Mouse (Mus musculus): ENCODE data around the gene Tsr1. TPM values are rescaled to one million over a fixed set of nuclear protein-coding genes. Genes with fewer than 3 reads are reported as not detected.

Gene Tsr1
- polyA plus RNA-seq, 2 experiments from 2014 or later, result 38.4 to 39.2 TPM

DNA sequence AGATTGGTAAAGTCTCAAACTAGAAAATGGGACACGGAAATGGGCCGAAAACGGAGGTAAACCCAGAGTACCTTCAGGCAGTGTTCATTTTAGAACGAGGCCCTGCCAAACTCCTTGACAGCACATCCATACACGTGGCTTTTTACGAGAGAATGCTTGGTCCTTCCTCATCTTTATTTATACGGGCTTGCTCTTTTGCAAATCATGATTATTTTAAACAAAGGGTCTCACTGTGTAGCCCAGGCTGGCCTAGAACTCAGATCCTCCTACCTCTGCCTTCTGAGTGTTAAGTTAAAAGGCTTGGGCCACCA, 601 bp downstream of the Tsr1 start:
- ATAC-seq, result no peak

DNA sequence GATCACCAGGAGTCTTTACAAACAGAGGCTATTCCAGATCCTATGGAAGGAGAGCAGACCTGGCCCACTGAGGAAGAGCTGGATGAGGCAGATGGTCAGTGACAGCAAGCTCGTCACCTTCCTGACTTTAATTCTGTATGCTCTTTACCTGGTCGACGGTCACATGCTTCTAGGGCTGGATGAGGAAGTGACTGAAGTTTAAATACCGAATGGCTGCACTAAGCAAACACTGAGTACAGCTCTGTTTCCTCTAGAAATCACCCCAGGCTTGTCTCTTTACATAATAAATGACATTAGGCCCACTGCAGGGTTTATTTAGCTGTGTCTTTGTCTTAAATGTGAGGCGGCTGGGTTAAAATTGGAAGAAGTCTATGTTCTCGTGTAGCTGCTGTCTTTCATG, 3.7 kb downstream of the Tsr1 start:
- ATAC-seq, result no peak

DNA sequence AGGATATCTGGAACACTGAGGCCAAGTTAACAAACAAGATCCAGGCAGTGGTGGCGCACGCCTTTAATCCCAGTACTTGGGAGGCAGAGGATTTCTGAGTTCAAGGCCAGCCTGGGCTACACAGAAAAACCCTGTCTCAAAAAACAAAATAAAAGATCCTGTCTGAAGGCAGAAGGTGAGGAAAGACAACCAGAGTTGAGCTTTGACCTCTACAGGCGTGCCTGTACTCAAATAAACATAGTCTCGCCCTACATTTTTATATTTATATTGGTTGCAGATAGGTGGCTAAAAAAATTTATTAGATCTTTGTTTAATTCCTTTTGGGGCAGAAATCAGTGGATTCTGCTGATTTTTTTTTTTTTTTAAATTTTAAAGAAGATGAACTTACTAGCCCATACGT, 4.5 kb downstream of the Tsr1 start:
- no peak for ATAC-seq

DNA sequence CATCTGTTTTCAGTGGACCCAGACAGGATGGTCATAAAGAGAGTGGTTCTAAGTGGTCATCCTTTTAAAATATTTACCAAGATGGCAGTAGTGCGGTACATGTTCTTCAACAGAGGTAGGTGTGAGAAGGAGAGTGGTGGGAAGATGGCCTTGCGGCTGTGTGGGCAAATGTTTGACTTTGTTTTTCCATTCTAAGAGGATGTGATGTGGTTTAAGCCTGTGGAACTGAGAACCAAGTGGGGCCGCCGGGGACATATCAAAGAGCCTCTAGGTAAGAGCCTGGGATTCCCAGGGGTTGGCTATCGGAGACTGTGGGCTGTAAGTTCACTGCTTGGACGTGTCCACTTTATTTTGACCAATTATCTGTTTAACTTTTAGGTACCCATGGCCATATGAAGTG, 10.0 kb downstream of the Tsr1 start:
- ATAC-seq, result no peak

DNA sequence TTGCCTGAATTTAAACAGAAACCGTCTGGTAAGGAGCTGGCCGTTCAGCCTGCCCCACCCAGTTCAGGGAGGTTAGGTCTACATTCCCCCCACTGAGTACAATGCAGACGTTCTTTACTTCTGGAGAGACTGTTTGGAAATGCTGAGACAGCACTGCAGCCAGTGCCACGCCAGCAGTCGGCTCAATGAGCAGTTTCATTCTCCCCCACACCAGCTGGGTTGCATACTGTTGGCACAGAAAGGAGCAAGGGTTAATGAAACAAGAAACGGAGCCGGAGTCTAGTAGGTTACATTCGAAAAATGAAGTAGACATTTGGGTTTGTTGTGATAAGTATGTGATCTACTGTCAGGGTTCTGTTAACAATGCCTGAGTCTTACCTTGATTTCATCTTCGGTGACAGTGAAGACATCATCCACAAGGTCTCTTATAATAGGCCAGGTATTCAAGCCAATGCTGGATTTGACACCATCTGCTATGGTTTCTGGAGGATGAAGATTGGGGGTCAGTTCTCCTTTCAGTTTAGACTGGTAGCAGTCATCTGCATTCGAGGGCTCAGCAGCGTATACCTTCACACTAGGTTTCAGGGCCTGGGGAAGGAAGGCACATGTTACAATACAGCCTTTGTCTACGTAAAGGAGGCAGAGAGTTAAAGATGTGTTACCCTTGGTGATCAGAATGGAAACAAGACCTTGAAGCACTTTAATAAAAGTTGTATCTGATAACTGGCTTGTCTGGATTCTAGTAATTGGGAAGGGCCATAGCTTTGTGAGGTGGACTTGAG, 10.9 kb downstream of the Tsr1 start:
- no peak for ATAC-seq

DNA sequence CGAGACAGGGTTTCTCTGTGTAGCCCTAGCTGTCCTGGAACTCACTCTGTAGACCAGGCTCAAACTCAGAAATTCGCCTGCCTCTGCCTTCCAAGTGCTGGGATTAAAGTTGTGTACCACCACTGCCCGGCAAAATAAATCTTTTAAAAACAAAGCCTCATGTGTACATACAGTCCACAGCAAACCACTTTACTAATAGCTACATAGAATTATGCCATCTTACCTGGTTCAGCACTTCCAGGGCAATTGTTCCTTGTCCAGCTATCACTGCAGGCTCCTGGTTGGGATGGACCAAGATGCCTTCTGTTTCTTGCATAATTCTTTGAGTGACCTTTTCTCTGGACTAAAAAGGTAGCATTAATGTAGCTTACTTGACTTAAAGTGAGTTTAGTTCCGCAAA, 12.1 kb downstream of the Tsr1 start:
- ATAC-seq, result no peak

DNA sequence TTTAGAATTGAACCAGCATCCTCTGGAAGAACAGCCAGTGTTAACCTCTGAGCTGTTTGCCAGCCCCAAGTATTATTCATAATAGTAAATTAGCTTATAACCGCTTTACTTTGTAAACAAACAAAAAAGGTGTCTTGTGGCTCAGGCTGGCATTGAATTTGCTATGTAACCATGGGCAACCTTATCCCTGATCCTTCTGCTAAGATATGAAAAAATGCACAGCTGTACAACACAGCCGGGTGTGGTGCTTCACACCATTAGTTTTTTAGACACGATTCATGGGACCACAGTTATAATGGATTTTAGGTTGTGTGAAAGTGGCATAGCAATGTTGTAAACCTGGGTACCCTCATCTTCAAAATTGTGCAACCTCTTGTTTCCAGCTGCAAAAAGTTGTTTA, 14.6 kb downstream of the Tsr1 start:
- ATAC-seq, result no peak

DNA sequence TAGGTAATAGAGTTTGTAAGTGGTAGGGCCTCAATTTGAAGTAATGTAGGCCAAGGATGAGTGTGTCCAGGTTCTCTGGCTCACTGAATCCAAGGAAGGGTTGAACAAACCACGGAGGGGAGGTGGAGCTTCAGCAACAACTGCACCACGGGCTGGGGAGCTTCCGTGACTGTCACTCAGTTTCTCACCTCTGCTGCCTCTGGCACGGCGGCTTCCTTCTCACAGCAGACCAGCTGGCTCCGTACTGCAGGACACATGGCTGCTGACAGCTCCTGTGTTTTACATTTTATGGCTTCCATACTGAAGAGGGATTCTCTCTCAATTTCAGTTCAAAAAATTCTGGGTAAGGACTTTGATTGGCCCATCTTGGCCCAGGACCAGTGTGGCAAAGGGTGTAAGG, 21.4 kb downstream of the Tsr1 start:
- ATAC-seq, result no peak

DNA sequence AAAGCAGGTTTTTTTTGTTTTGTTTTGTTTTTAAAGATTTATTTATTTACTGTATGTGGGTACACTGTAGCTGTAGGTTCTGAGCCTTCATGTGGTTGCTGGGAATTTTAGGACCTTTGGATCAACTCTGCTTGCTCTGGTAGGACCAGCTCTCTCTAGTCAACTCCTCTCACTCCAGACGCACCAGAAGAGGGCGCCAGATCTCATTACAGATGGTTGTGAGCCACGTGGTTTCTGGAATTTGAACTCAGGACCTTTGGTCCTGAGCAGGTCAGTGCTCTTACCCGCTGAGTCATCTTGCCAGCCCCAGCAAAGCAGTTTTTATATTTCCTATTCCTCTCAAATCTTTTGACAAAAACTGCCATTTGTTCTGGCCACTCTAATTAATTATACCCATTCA, 26.3 kb downstream of the Tsr1 start:
- no peak for ATAC-seq

DNA sequence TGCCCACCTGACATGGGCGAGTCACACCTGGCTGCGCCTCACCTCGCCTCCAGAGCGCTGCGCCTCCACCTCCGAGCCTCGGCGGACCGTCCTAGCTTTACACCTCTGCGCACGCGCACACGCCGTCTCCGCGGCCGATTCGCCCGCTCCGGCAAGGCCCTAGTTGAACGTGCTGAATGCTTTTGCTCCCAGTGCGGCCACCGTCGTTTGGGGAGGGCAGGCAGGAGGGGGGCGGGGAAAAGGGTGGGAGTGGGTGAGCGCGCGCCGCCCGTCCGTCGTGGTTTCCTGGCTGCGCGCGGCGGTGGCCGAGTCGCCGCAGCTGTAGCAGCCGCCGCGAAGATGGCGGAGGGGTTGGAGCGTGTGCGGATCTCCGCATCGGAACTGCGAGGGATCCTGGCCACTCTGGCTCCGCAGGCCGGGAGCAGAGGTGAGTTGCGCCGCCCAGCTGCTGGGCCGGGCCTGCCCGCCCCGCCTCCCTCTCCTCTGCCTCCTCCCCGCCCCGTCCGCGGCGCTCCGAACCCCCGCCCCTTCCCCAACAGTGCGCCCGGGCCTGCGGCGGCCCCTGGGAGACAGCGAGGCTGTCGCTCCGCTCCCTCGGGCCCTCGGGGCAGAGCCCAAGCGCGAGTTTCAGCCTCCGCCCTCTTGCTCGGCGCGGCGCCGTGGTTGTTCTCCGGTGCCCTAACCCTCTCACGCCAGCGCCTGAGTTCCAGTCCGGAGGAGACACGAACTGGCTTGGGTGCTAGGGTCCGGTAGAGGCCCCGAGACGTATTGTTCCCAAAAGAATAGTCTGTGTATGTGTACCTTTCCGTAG, 27.9 kb downstream of the Tsr1 start, which contains the start of the genes Smg6 and Srr:
TSS of gene Smg6 (plus strand) at position 247 of the 811 bp plus-strand sequence.
TSS of gene Srr (minus strand) at position 372 of the 811 bp plus-strand sequence.
- ATAC-seq, result peak; percentile 68

DNA sequence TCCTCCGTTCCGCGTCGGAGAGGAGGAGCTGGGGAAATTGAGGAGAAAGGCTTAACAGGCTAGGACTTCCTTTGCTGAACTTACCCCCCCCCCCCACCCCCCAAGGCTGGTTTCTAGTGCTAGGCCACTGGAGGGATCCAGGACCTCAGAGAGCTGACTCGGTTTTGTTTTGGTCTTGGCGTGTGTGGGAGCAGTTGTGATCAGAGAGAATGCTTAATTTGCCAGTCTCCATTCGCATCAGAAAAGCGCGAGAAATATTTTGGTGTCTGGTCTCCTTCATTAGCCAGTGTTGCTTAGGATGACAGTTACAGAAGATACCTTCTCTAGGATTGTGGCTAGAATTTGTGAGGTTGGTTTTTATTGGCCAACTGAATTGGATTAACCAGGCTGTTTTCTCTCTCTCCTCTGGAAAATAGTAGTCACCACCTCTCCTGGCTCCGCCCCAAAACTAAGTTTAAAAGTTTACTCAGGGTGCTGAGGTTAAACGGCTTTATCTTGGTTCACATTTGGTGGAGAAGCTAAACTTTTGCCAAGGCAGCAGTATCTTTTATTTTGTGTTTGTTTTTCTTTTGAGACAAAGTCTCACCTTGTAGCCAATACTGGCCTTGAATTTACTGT, 28.6 kb downstream of the Tsr1 start:
- peak; percentile 41 for ATAC-seq

DNA sequence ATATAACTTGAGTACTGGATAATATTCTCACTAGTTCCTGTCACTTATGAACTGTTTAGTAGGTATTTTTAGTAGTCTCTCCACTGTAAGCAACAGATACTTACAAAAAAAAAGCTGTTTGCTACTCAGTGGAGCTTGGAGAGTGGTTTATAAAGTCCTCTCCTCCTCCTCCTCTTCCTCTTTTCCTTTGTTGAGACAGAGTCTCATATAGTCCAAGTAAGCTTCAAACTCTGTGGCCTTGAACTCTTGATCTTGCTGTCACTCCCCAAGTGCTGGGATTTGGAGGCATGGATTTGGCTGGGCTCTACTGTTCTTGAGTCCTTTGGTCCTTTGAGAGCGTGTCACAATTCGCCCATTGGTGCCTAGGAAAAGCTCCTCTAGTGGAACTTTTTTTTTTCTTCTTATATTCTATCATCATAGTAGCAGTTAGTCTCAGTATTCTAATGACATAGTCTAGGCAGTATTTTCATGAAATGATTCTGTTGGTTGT, 29.4 kb downstream of the Tsr1 start:
- ATAC-seq, result no peak

DNA sequence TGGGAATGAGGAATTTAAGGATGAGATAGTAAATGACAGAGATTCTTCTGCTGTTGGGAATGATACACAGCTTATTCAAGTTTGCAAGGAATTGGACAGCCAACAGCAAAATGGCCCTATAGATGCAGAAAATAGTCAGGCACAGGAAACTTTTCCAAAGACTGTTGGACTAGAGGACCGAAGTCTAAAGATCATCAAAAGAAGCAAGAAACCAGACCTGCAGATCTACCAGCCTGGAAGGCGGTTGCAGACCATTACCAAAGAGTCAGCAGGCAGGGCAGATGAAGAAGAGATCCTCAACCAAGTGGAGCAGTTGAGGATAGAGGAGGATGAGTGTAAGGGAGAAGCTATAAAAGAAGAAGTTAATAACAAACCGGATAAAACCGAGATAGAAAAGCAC, 31.2 kb downstream of the Tsr1 start:
- ATAC-seq, result no peak

DNA sequence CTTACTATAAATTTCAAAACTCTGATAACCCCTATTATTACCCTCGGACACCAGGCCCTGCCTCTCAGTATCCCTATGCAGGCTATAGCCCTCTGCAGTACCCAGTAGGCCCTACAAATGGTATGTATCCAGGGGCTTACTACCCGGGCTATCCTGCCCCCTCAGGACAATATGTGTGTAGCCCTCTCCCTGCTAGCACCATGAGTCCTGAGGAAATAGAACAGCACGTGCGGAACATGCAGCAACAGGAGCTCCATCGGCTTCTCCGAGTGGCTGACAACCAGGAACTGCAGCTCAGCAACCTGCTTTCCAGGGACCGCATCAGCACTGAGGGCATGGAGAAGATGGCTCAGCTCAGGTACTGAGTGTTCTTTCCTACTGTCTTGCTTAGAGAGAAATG, 32.5 kb downstream of the Tsr1 start:
- no peak for ATAC-seq

DNA sequence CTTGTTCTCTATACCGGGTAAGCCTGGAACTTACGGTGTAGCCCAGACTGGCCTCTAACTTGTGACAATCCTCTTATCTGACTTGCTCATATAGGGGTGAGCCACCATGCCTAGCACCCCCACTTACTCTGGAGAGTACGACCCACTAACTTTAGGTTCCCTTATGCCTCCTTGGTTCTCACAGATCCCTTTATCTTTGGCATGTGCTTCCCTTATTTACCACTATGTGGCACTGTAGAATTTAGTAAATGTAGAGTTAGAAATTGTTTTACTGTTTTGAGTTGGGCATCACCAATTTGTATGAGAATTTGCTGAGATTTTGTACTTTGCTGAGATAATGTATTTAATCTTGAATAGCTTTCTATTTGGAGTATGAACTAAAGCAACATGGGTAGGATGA, 48.5 kb downstream of the Tsr1 start:
- ATAC-seq, result no peak

DNA sequence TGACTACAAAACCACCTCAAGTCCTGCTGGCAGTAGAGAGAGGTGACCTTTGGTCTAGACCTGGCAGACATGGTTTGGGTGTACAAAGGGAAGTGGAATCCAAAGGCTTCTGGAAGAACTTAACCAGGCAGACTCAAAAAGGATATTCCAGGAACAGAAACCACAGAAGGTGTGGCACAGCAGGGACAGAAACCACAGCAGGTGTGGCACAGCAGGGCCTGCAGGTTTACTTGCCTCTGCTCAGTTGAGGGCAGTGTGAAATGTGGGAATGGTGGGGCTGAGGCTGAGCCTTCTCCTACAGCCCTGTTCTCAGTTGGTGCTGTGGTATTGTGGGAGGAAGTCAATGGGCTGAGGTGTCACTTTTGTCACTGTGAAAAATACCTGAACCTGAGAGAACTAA, 57.0 kb downstream of the Tsr1 start:
- peak; percentile 34 for ATAC-seq

DNA sequence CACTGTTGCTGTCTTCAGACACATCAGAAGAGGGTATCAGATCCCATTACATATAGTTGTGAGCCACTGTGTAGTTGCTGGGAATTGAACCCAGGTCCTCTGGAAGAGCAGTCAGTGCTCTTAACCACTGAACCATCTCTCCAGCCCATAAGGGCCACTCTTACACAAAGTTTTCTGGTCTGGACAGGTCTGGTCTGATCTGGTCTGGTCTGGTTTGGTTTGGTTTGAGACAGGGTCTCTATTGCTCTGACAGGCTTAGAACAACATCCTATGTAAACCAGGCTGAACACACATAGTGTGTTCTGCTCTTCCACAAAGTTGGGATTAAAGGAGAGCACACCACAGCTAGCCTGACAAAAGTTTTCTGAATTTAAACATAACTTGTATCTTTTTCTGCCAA, 58.1 kb downstream of the Tsr1 start:
- ATAC-seq, result no peak

DNA sequence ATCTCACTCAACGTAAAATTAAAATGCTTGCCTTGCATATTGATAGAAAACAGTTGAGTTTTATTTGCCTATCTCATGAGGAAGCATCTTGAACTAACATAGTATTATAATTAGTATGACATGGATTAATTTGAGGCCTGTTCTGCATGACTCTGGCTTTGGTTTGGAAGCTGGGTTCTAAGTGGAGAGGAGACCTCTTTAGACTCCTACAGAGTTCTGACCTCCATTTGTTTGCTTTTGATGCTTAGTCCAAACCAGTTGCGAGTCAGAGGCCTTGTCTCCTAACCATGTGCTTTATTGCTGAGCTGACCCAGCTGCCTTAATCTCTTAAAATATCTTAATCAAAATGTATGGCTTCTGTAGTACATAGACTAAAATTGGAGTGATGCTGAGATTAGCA, 59.7 kb downstream of the Tsr1 start:
- no peak for ATAC-seq

Other genes starting within 250 kb of the Tsr1 start
- 1 to 10 TPM; 6.8 to 8.1 TPM for gene Cluh, start 248.6 kb upstream of the Tsr1 start, polyA plus RNA-seq (2017; shearing (Covaris generic))
- gene Pafah1b1, start 173.4 kb upstream of the Tsr1 start, polyA plus RNA-seq (2017; shearing (Covaris generic)), result 10 to 100 TPM; 59.5 to 79.2 TPM
- gene Mettl16, start 127.2 kb upstream of the Tsr1 start, polyA plus RNA-seq (2017; shearing (Covaris generic)), result 10 to 100 TPM; 26.3 to 33.5 TPM
- gene Mnt, start 67.2 kb upstream of the Tsr1 start, polyA plus RNA-seq (2017; shearing (Covaris generic)), result 1 to 10 TPM; 5.4 to 6.9 TPM
- 1 to 10 TPM; 1.6 to 2.0 TPM for gene Sgsm2, start 1.0 kb upstream of the Tsr1 start, polyA plus RNA-seq (2017; shearing (Covaris generic))
- gene Smg6, start 27.8 kb downstream of the Tsr1 start, polyA plus RNA-seq (2017; shearing (Covaris generic)), result 10 to 100 TPM; 15.3 to 15.5 TPM
- 1 to 10 TPM; 4.9 to 7.3 TPM for gene Srr, start 27.9 kb downstream of the Tsr1 start, polyA plus RNA-seq (2017; shearing (Covaris generic))